Mouse (Mus musculus): ENCODE measurements at regions not wholly inside any gene's neighbourhood (a gene's known extent, or its start where the extent isn't known, plus 50 kb on each side); places are given as distances from the start of the nearest gene placed in this dataset.
A peak's percentile ranks its signal among the peaks of the same experiment; 100 is the strongest.

DNA sequence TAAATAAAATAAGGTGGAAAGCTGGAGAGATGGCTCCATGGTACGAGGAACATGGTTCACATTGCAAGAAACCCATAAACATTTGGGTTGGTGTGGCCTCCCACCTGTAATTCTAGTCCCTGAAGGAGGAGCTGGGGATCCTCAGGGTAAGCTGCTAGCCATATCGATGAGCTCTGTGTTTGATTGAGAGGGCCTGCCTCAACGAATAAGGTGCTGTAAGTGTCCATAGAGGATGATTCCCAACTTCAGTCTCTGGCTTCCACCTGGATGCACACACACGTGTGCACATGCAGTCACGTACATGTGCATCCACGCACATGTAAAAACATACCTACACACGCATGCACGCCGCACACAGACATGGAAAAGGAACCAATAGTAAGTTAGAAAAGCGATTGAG lies 199.0 kb upstream of the Rreb1 start:
- DNase-seq = no peak

DNA sequence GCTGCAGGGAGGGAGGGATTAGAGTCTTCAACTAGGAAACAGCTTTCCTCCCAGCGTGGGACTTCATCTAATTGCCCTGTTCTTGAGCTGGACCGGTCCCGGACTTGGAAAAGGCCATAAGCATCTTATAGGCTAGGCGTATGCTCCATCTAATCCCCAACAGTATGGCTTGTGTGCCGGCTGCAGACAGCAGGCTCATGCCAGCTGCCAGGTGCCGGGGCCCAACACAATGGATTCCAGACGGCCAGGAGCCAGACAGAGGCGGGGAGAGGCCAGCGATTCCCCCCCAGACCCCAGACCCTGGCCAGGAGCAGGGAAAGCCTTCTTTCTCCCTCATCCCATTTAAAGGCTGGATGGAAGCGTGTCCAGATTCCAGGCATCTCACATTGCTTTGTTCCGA lies 198.4 kb upstream of the Rreb1 start:
- no peak for DNase-seq

DNA sequence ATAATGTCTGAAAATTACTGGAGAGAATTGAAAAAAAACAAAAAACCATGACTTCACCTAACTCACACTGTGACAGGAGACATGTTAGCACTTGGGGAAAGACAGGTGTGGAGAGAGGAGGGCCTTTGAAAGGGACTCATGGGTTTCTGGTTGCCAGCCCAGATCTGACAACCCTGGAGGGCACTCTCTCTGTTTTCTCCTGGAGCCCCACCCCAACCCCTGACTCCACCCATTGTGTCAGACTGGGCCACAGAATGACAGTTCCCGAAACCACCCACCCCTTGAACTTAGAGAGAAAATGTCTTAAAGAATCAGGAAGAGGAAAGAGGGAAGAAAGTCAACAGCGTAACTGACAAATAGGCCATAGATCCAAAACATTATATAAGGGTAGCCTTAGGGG lies 197.4 kb upstream of the Rreb1 start:
- no peak for DNase-seq

DNA sequence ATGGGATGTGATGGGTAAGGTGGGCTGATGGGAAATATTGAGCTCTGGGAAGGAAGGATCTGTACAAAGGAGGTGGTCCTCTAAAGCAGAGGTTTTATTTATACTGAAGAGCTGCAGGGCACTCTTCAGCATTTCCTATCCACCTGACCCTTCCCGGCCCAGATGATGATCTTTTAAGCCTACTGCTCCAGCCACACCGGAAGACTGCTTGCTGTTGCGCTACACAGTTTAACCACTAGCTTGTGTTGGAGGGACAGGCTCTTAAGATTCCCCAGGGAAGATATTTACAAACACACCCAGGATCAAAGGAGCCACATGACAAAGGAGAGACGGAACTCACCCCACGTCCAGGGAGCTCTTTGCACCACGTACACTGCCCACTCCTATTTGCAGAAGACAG lies 196.8 kb upstream of the Rreb1 start:
- no peak for DNase-seq

DNA sequence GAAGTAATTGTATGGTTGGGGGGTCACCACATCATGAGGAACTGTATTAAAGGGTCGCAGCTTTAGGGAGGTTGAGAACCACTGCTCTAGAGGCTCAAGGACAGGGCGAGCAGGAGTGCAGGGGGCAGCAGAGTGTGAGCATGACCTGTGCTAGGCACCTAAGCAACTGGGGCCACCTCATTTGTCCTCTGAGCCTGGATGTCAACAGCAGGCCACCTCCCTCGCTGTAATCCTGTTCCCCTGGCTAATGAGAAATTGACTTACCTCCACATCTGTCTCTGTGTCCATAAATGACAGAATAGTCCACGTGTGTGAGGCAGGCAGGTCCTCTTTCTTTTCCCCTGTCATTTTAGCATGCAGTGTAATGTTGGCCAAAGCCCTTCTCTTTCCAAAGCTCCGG lies 192.7 kb upstream of the Rreb1 start:
- no peak for DNase-seq

DNA sequence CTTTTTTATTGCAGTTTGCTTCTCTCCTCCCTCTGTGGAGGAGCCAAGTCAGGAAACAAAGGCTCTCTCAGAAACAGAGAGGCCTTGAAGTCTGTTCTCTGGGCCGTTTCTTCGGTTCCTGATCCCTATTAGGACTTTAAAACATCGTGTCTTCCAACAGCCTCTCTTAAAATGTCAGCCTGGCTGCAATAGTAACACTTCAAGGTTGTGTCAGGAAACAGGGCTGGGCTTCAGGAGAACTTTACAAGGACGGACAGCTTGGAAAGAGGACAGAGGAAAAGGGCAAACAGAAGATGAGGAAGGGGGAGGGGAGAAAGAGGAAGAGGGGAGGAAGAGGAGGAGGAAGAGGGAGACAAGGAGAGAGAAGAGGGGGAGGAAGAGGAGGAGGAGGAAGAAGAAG lies 191.7 kb upstream of the Rreb1 start:
- no peak for DNase-seq

DNA sequence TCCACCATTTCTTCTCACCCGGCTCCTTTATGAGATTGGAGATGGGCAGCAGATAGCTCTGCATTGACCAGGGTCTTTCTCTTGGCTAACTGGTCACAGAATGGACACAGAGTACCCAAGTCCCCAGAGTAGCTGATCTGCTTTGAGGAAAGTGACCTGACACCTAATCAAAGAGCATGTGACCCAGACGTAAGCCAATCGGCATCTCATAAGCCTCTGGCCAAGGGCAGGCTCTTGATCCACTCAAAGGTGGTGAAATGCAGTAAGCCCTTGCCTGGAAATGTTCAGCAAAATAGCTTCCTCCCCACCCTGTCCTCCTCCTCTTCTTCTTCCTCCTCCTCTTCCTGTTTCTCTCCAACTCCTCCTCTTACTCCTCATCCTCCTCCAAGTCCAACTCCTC lies 190.3 kb upstream of the Rreb1 start:
- no peak for DNase-seq

DNA sequence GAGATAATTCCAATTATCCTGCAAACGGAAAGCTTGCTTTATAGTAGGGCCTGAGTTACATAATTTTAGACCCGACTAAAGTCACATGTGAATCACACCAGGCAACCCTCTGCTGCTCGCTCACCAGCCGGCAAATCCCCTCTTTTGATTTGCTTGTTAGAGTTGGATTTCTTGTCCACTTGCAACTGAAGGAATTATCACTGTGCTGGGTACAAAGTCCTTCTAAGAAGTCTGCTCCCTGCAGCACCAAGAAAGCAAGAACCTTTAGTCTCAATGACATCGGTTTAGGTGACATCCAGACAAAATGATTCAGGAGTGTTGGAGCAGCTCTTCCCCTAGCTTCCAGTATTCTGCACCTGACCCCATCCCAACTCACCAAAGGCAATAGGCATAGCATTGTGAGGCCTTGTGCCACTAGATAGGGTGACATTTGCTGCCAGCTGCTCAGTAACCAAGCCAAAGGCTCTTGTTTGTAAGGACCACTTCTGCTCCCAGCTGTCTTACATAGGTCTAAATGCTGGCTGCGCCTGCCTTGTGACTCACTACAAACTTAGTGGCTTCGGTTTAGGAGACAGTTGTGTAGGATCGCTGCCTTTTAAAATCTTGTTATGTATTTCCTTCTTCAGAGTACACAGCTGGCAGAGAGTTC lies 189.5 kb upstream of the Rreb1 start:
- no peak for DNase-seq

DNA sequence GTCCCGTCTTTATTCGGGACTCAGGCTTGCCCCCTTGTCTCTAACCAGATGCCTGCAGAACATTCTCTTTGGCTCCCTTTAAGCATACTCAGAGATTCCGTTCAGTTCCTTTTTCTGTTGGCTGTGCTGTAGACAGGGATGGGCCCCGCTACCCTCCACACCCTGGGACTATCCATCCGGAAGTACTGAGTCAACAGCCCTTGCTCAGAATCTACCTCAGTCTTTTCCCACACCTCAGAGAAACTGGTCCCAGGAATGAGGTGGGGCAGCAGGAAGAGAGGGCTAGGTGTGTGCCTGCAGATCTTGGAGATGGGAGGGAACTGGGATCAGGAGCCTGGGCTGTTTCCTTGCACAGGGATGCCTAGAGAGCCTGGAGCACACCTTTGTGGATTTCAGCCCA lies 186.1 kb upstream of the Rreb1 start:
- DNase-seq = no peak

DNA sequence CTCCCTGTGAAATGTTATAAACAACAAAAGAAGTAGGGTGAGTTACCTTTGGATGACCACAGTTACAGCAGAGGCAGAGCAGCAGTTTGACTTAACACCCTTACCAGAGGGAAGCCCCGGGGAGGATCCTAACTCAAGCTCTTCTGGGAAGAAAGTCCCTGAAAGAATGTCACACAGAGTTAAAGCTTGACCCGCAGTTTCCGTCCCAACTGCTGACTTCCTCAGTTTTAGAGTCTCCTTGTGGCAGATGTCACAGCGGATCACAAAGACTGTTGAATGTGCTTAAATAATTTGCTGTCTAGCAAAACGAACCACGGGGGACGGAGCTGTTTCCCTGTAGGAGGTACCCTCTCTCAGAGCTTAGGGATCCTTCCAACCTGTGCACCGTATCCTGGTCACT lies 183.0 kb upstream of the Rreb1 start:
- no peak for DNase-seq

DNA sequence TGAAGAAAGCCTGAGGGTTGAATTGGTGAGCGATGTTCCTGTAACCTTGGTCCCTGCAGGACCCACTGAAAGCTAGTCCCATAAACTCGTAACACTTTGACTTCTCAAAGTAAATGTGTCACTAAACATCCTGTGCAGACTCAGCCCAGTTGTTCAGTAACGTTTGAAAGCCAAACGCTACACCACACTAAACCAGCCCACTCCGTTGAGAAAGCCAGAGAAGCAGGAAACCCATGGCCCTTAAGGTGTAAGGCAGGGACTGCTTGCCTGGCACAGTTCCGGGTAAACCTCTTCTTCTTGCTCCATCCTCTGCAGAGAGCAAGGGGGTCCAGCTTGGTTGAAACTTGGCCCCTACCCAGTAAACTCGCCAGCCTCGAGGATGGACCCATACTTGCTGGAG lies 180.6 kb upstream of the Rreb1 start:
- no peak for DNase-seq

DNA sequence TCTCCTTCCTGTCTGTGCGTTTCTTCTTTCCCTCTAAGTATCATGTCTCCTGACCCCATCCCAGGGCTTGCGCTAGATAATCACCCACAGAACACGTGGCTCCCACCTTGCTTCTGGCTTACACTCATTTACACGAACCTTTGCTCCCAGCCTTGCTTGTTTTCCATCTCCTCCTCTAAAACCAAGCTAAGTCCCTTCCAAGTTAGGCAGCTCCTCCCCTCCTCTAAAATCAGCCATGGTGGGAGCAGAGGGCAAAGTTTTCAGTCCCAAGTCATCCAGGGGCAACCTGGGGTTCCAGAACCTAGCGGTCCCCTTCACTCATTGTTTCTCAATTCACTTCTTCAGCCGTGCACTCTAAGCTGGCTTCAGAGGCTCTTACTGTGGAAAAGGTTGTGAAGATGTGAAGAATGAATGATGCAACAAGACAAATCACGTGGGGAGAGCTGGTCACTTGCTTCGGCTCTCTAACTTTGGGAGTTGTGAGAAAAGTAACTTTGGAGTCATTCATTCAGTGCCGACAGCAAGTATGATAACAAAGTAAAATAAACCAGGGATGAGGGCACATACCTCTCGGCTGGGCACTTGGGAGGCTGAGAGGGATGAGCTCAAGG lies 179.9 kb upstream of the Rreb1 start:
- no peak for DNase-seq

DNA sequence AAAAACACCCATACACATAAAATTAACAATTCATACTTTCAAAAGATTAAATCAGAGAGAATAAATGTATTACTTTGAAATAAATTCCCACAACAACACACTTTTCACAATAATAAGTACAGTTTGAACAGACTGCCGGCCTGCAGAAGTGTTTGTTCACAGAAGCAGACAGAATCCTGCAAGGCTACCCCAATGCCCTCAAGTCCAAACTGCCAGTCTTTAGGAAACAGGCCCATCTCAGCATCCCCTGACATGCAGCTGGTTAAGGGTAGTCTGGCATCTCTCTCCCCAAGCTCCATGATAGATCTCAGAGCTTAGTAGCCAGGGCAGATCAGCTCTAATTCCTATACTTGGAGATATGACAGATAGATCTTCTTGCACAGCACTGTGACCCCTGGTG lies 178.5 kb upstream of the Rreb1 start:
- DNase-seq = no peak

DNA sequence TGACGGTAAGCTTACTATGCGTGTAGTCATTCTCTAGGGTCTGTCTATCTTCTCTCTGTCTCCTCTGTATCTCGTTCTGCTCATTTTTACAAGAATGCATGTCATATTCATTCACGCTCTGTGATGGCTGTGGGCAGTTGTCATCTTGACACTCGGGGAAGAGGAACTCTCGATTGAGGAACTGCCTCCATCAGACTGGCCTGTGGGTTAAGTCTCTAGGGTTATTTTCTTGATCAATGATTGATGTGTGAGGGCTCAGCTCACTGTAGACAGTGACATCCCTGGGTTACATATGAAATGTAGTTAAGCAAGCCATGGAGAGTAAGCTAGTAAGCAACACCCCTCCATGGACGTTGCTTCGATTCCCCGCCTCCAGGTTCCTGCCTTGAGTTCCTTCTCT lies 178.0 kb upstream of the Rreb1 start:
- no peak for DNase-seq

DNA sequence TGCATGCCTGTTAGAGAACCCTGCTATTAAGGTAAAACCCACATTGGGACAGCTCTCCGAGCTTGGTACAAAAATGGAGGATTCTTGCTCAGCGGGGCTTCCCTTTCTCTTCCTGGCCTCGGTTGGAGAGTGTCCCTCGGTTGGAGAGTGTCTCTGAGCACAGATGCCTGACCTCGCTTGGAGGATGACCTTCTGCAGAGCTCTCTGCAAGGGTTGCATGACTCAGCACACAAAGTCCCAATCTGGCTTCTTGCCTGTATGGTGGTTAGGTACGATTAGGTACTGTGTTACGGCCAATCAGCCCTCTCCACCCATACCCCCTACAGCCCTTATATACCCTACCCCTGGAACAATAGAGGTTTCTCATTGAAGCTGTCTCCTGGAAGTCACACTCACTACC lies 177.1 kb upstream of the Rreb1 start:
- DNase-seq = no peak

DNA sequence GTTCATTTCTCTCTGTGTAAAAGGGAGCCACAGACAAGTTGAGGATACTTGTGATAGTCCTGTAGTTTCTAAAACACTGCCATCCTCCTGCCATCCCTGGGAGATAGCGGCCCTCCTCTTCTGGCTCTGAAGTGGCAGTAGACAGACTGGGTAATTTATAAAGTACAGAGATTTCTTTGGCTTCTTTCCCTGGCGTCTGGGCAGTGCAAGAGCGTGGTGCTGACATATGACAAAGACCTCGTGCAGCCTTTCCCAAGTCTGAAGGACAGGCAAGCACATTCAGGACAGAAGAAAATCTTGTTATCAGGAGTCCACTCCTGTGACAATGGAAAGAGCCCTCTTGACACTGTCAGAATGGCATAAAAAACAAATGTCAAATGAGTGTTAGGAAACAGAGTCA lies 175.9 kb upstream of the Rreb1 start:
- no peak for DNase-seq

DNA sequence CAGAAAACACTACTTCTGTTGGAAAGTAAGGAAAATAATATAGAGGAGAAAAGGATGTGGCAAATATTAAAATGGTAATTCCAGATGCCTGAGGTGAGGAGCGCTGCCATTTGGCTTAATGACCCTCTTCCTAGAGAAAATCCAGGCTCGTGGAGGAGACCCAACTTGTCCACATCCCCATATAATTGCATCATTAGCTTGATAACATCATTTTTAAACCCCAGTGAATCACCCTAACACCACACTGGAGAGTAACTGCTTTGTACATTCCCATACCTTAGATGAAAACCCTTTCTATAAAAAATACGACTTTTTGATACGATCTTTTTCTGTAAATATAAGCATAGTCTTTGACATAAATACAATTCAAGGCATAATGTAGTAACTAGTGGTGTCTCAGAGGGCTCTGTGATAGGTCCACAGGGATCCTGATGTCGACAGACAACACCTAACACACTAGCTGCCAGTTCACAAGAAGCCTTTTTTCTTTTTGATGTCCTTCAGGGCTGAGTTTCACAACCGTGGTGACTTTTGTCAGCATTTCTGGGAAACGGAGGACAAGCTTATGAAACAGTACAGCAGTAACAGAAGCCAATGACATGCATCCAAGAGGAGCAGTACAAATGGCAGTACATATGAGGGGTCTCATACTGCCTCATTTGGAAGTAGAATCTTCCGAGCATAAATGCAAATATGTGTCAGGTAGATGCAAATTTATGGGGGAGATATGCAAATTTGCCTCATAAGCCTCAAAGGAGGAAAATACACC lies 174.8 kb upstream of the Rreb1 start:
- DNase-seq = no peak

DNA sequence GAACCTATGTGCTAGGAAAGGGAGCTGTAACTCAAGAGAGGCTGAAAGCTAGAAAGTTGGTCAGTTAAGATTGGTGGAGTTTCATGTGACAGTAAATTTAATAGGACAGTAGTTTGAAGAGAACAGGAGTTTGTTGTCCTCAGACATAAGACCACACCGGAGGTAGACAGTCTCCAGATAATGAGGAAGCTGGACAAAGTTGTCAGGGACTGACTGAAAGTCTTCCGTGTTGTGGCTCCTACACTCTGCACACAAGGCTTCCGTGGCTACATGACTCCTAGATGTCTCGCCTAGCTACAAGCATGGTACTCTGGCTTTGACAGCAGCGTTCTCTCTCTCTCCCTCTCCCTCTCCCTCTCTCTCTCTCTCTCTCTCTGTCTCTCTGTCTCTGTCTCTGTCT lies 171.9 kb upstream of the Rreb1 start:
- no peak for DNase-seq

DNA sequence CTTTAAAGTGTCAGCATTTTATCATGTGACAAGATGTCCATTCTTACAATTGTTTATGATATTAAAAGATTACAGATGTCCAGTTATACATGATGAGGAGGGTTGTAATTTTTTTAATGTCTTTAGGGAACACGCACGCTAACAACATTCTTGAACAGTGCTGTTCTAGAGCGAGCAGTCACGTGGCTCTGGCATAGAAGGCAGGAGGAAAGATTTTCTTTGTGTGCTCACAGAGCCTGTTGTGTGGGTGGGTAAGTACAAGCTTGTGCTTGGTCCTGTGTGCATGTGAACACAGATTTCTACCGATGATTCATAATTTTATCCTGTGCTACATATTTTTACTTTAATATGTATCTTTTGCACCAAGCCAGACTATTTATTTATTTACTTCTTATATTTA lies 169.1 kb upstream of the Rreb1 start:
- DNase-seq = no peak

DNA sequence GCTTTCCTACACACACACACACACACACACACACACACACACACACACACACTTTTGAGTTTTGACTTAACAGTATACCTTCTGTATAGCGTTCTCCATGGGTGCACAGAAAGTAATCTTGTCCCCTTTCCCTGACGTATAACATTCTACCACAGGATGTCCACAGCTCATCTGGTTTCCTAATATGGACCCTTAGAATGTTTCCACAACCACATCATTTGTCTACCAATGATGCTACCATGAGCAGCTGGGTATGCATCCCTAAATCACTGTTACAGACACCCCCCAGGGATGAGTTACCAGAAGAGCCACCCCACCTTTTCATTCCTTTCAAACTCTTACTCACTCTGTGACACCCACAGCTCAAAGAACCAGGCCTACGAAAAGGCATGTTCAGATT lies 166.8 kb upstream of the Rreb1 start:
- no peak for DNase-seq

DNA sequence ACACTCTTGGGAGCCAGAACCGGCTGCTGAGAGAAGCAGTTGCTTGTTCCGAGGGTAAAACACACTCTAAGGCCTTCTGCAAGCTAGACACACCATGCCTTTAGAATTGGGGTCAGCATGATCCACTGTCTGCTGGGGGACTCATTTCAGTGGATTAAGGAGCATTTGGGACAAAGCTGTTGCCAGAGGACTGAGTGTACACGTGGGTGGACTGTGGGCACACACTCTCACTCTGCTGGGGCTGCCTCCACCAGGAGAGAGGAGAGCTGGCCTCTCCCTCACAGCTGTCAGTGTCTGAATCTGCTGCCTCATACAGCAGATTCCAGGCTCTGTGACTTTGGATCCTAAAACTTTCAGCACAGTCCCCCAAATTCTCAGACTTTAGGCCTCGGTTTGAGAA lies 161.2 kb upstream of the Rreb1 start:
- DNase-seq = no peak

DNA sequence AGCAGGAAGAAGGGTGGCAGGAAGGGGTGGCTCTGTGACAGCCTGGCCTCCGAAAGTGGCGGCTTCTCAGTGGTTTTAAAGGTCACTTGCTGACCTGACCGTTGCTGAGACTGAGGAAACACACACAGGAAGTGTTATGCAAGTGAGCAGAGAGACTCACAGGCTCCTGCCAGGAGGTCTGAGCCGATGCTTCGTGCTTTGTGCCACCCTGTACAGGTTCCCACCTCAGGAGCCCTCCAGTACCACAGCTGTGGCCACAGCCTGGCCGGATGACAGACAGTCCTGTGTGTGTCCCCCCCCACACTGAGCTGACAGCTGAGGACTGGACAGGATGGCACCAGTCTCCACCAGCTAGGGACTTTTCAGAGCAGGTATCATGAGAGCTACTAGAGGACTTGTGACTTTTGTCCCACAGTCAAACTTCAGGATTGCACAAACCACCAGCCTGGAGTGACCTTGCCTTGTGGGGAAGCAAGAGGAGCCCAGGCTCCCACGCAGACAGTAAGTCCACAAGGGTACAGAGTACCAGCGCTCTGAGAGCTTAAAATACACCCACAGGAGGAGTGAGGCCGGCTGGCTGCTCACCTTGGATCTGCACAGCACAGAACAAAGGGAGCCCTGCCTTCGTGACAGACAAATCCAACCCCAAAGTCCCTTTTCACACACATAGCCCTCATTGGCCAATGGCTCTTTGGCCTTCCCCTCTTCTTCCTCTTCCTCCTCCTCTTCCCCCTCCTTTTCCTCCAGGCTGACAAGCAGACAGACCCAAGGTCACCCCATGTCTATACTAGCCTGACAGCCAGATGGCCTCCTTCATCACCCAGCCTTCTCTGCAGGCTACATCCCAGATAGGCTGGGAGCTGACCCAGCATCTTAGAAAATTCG lies 158.1 kb upstream of the Rreb1 start:
- DNase-seq = peak; percentile 54

DNA sequence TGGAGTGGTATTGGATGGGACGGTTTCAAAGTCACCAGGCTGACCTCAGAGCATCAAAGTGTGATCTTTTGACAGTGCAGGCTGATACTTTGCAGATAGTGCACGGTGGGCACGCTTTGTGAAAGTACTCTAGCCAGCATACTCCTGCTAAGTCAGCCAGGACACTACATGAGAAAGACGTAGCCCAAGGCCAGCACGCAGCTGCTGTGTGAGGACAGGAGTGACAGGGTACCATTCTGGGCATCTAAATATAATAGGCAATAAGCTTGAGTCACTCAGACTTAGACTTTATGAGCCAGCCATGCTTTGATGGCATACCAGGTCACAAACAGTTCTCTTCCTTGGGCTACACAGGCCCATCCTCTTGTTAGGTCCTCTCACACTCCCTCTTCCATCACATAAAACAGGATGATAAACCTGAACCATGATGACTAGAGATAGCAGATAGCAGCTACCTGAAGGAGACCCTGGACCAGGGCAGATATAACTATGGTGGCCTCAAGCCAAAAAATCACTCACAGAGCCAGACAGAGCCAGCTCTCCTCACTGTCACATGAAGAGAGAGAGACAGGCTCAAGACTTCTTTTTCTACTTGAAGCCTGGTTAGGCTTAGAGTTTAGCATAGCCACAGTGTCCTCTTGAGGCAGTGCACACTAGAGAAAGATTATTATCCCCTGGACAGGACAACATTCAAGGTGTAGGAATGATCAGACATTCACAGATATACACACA lies 156.7 kb upstream of the Rreb1 start:
- no peak for DNase-seq

Measured in lung, postnatal 14 days (tissue).